Mouse (Mus musculus): ENCODE measurements around the gene Ccdc173. TPM values are rescaled to one million over a fixed set of nuclear protein-coding genes. Genes with fewer than 3 reads are reported as not detected.

Ccdc173 gene
- total RNA-seq, 2 experiments from 2014 or later: 2.4 to 2.5 TPM

GRCm38 (mm10) chr2:69712171-69712570 is 77.2 kb downstream of the Ccdc173 start:
- no peak for DNase-seq (ENCODE audit: extremely low spot score in 1 of 2, low spot score in 2 of 2)
- intact Hi-C loops (cut with DNase I): no loop called here

Other genes with a start within 250 kb of the Ccdc173 start
- under 1 TPM; 0.12 to 0.15 TPM for gene Lrp2, start 203.5 kb downstream of the Ccdc173 start, total RNA-seq (2021)
- gene Bbs5, start 142.4 kb downstream of the Ccdc173 start, total RNA-seq (2021): 10 to 100 TPM; 29.2 to 29.6 TPM
- gene Klhl41, start 119.5 kb downstream of the Ccdc173 start, total RNA-seq (2021): 1 to 10 TPM; 1.7 TPM
- 10 to 100 TPM; 20.6 to 21.6 TPM for gene Fastkd1, start 76.1 kb downstream of the Ccdc173 start, total RNA-seq (2021)
- 10 to 100 TPM; 55.4 to 59.5 TPM for gene Ppig, start 67.0 kb downstream of the Ccdc173 start, total RNA-seq (2021)
- gene Phospho2, start within 50 bp of the Ccdc173 start, total RNA-seq (2021): 10 to 100 TPM; 15.8 to 19.0 TPM
- 100 to 1,000 TPM; 130 to 143 TPM for gene Klhl23, start 32.4 kb upstream of the Ccdc173 start, total RNA-seq (2021)
- gene Ssb, start 72.0 kb upstream of the Ccdc173 start, total RNA-seq (2021): 100 to 1,000 TPM; 138 to 143 TPM
- 10 to 100 TPM; 12.3 to 14.8 TPM for gene Mettl5, start 96.0 kb upstream of the Ccdc173 start, total RNA-seq (2021)
- 100 to 1,000 TPM; 132 to 142 TPM for gene Ubr3, start 107.7 kb upstream of the Ccdc173 start, total RNA-seq (2021)
- gene Myo3b, start 249.6 kb upstream of the Ccdc173 start, total RNA-seq (2021): 1 to 10 TPM; 1.1 to 1.9 TPM

Measured in left cerebral cortex, postnatal 10 days (tissue).